ENCODE assay signal across 20 mouse cellular contexts in the genomic region with DNA sequence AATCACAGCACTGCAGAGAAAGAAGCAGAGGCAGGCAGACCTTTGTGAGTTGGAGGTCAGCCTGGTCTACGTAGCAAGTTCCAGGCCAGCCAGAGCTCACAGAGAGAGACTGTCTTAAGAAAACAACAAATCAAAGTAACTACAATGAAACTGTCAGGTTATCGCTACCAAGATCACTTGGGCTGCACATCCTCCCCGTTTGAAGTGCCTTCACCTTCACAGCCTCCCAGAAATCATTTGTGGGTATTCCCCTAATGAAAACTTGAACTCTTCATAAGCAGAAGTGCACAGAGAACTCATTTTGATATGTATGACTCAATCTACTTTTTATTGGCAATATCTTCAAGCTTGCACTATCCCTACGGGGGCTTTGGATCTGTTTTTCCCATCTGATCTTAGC. TPM values are rescaled to one million over a fixed set of nuclear protein-coding genes. Genes with fewer than 3 reads are reported as not detected.
A peak's percentile ranks its signal among the peaks of the same experiment; 100 is the strongest.
DNase-seq lines count a peak whose midpoint lies in the region; ATAC-seq lines count a peak whose summit lies in the region.
"Had no signal": no experiment of that assay in that cellular context is flagged by ENCODE, and none has a peak within 500 bp of the region (broad histone marks: within the 10 kb centered on the region; RNA-seq: fewer than 3 reads in every experiment).

No protein-coding gene starts in this region.

- H3K9ac ChIP-seq in hindbrain, embryonic 13.5 days = no peak overlapping the region
- H3K9ac ChIP-seq: forebrain, embryonic 15.5 days; heart, embryonic 13.5 days; intestine, embryonic 15.5 days had no signal

- H3K4me1 ChIP-seq in hindbrain, embryonic 13.5 days (replicated peaks) = peaks cover 30% of the 10 kb centered on the region

- peak; percentile 65 for ATAC-seq in inflammation-experienced regulatory T-cells, adult 6 months
- no peak for ATAC-seq in hindbrain, embryonic 13.5 days (ENCODE audit: low FRiP score)
- ATAC-seq: forebrain, embryonic 15.5 days; hindbrain, embryonic 16.5 days; intestine, embryonic 15.5 days had no signal

- H3K4me2 ChIP-seq in hindbrain, embryonic 13.5 days = no peak overlapping the region
- H3K4me2 ChIP-seq: forebrain, embryonic 15.5 days; heart, embryonic 13.5 days; intestine, embryonic 15.5 days had no signal

- DNase-seq in A20 (ENCODE audit: low read depth, low spot score) = peak; percentile 40
- peak; percentile 72 for DNase-seq in CD4-positive helper T cell, adult 2 months (ENCODE audit: low read depth, low spot score)
- DNase-seq in T-cell, adult 2 months (ENCODE audit: low spot score) = peak; percentile 56
- DNase-seq in gastrocnemius, adult 18-20 months (ENCODE audit: low spot score) = no peak
- DNase-seq in right cerebral cortex, adult 2 months (ENCODE audit: low spot score in 2 of 2) = no peak
- DNase-seq: adrenal gland, postnatal 14 days; cerebellum, adult 18-20 months; cerebellum, postnatal 10 days; gastrocnemius, postnatal 14 days; heart, postnatal 36 days; kidney, adult 8-10 months had no signal

- no peaks in the 10 kb centered on the region for H3K36me3 ChIP-seq in hindbrain, embryonic 13.5 days
- H3K36me3 ChIP-seq: forebrain, embryonic 10.5 days; forebrain, embryonic 15.5 days; intestine, embryonic 15.5 days had no signal

- H3K27ac ChIP-seq in hindbrain, embryonic 13.5 days = no peak overlapping the region
- H3K27ac ChIP-seq: embryonic facial prominence, embryonic 10.5 days; forebrain, embryonic 10.5 days; forebrain, embryonic 15.5 days; heart, embryonic 13.5 days; intestine, embryonic 15.5 days had no signal

- no peak overlapping the region for H3K4me3 ChIP-seq in hindbrain, embryonic 13.5 days
- H3K4me3 ChIP-seq: embryonic facial prominence, embryonic 10.5 days; forebrain, embryonic 10.5 days; forebrain, embryonic 15.5 days; heart, embryonic 13.5 days; intestine, embryonic 15.5 days had no signal

- WGBS in hindbrain, embryonic 13.5 days = 53% methylated on average over 4 of the region's 4 CpGs

- no peaks in the 10 kb centered on the region for H3K27me3 ChIP-seq in hindbrain, embryonic 13.5 days
- H3K27me3 ChIP-seq: forebrain, embryonic 15.5 days; heart, embryonic 13.5 days; intestine, embryonic 15.5 days had no signal

- H3K9me3 ChIP-seq in hindbrain, embryonic 13.5 days = no peaks in the 10 kb centered on the region
- H3K9me3 ChIP-seq: embryonic facial prominence, embryonic 10.5 days; forebrain, embryonic 10.5 days; forebrain, embryonic 15.5 days; G1E; heart, embryonic 13.5 days; intestine, embryonic 15.5 days had no signal

RNA-seq across cellular contexts. Expression of a gene that starts 10.6 kb away (rescaled TPM):
- 100 to 1,000 TPM; 106 to 183 (median 160) TPM for polyA plus RNA-seq in inflammation-experienced regulatory T-cells, adult 6 months (2017; shearing (Covaris generic))
- 64.9 and 68.2 TPM in 2 replicates for polyA plus RNA-seq in hindbrain, embryonic 13.5 days (2015; fragmentation: Nextera tagmentation; extraction: Ambion mirVana)
- total RNA-seq in gastrocnemius, adult 18-20 months (2021) = 10 to 100 TPM; 19.6 to 21.3 TPM

Comparison
In these comparisons a context has a peak if more than half of its experiments do, and no peak if none do; other contexts are left out.
1. DNase-seq: peak in A20 (single experiment), CD4-positive helper T cell, adult 2 months (single experiment) and T-cell, adult 2 months (single experiment); none in gastrocnemius, adult 18-20 months (single experiment) and right cerebral cortex, adult 2 months (0 of 2).